Mouse (Mus musculus) kidney, adult 18-20 months (tissue): ENCODE data around the gene Nol4l.

ENCODE experiments used
- DNase-seq: peaks from one replicate; pipeline ENCODE4 v3.0.0; 2021

Nol4l gene

DNA sequence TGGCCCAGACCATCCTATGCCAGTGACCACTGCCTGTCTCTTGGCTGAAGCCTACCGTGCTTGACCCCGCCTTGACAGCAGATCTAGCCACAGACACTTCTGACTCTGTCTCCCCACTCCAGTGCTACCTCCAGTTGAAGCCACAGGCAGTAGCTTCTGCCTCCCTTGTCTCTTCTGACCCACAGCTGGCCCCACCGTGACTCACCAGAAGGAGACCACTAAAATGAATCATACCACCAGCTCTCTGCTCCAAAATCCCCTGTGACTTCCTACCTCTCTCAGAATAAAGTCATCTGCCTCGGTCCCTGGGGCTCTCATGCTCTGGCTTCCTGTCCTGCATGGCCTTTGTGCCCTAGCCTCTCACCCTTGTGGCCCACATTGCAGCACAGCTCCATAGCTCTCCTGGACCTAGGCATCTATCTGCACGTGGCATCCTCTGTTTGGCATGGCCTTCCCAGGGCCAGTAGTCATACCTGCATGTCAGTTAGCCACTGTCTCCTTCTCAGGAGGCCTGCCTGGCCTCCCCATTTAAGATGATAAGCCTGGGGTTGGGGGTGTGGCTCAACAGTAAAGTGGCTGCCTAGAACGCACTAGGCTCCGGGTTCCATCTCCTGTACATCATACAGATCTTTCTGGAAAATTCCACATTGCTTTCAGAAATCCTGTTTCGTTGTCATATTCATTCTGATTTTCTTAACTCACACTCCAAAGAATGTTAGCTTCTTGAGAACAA is 13.3 kb upstream of the Nol4l start:
- DNase-seq: no peak

DNA sequence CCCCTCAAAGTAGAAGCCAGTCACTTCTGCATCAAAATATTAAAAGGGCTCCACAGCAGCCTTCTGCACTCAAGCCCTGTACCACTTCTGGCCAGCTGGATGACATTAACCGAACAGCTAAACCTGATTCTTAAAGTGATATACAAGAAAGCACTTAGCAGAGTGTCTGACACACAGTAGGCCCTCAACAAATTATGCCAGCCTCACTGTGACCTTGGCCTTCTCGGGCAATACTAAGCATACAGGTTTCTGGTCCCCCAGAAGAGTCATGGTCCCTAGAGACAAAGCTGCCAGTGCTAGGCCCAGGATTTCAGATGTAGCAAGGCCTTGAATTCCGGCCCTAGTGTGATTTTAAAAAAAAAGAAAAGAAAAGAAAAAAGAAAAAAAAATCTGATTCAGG is 9.1 kb upstream of the Nol4l start:
- no peak for DNase-seq

DNA sequence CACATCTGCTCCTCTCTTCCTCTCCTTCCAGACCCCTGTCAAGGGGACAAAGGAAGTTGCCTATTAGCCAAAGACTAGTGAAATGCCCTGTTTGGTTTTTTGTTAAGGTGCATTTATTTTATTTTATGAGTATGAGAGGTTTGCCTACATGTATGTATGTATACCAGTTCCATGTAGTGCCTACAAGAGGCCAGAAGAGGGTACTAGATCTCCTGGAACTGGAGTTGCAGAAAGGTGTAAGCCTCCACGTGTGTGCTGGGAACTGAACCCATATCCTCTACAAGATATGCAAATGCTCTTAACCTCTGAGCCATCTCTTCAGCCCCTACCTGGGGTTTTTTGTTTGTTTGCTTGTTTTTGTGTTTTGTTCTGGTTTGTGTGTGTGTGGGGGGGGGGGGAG is 4.2 kb upstream of the Nol4l start:
- DNase-seq: no peak

DNA sequence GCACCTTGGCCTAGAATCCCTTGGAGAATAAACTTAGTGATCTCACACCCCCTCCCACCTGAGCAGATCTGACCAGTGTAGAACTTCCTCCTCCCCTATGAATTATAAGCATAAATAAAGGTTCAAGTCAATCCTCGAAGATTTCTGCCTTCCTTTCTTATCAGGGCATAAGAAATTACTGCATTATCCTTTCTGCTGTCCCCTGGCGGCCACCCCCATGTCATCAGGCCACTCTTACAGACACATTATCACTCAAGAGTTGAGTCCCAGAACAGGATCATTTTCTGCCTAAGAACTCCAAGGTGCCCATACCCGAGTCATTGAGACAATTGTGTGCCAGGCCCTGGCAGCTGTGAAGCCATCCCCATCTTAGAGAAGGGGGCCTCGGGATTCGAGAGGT is 1.2 kb upstream of the Nol4l start:
- DNase-seq: no peak

DNA sequence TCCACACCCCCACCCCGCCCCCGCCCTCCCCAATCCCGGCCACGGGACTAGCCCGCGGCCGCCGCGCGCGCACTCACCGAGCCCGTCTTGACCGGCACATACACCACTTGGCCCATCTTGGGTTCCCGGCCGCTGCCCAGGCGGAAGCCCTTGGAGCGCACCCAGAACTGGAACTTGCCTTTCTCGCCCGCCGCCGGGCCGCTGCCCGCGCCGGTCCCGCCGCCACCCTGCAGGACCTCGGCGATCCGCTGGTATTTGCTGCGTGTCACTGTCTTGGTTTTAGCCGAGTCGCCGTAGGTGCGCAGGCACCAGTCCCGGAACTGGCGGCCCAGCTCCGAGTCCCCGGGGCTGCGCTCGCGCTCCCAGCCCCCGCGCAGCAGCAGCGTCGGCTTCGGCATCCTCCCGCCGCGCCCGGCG is 398 bp downstream of the Nol4l start:
- peak; percentile 73 for DNase-seq

DNA sequence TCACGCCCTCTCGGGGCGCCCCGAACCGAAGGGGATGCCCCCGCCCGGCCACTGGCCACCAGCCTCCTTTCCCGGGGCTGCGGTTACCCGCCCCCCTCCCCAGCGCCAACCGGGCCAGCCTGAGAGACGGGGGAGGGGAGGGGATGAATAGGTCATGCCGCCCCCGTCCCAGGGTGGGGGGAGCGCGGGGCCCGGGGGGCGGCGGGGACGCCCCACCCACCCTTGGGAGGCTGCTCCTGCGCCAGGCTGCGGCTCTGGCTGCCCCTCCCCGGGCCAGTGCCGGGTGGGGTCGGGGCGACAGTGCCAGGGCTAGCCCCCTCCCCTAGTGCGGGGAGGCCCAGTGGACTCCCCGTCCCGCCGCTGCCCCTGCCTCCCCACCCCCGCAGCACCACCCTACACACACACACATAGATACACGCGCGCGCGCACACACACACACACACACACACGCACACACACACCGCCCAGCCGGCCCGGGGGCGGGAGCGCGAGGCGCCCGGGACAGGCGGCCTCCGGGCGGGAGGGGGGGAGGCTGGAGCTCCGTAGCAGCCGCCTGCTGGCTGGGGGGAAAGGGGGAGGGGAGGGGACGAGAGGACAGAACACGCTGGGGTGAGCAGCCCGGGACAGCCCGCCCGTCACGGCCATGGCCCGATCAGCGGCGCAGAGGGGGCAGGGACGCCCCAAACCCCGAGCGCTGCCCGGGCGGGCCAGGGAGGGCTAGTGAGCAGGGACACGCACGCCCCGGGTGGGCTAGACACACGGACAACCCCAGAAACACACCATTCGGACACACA is 1.0 kb downstream of the Nol4l start:
- DNase-seq: no peak

DNA sequence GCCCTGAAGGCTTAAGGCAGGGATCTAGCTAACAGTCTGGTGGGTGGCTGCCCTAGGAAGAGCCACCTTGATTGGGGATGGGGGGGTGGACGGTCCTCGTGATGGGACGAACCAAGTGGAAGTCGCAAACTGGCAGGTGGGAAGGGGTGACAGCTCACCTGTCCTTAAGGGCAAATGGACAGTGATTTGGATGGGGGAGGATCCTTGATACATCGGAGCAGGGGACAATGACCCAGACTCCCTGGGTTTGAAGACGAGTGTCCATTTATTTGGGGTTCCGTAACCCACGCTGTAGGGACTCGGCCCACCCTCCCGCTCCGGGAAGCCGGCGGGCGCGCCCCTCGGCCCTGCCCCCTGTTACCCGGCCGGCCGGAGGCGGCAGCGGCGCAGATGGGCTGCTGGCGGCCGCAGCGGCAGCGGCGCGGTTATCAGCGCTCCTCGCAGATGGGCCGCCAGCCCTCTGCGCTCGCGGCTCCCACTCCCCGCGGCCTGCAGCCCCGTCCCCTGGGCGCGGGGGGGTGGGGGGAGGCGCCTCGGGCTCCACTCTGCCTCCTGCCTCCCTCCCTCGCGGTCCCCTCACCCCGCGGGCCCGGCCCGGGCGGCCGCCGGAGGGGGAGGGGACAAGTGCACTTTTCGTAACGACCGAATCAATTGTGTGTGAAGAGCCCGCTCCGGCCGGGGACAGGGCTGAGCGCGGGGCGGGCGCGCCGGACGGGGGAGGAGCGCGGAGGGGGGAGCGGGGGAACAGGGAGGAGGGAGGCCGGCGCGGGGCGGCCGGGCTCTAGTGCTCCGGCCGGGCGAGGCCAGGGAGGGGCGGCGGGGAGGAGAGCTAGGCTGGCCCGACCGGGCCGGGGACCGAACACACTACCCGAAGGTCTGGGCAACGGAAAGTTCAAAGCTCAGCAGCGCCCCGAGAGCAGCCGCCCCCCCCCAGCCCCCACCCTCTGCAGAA is 1.9 kb downstream of the Nol4l start:
- DNase-seq: peak; percentile 53

DNA sequence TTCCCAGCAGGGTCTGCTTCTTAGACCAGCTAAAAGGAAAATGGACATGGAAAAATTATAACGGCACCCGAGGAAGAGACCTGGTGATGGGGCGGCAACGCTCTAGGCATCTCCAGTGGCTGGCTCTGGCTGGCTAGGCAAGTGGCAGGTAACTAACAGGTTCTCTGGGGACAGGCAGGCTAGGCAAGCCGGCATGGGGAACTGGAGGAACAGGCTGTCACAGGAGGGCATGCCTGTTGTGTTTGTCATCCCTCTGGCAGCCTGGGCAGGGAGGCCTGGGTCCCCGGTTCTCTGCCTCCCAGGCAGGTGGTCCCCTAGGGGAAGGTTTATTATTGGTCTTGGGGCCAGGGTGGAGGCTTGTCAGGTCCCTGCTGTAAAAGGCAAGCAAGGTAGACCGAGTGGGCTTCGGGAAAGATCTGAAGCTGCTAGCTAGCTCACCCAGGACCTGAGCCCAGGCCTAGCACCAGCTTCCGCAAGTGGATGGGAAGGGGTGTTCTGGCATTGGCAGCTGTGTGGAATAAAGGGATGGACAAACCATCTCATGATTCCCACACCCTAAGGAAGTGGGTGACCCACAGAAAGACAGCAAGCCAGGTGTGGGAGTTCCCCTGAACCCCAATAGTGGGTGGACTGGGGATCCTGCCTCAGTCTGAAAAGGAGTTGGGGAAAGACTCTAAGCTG is 2.8 kb downstream of the Nol4l start:
- DNase-seq: no peak

DNA sequence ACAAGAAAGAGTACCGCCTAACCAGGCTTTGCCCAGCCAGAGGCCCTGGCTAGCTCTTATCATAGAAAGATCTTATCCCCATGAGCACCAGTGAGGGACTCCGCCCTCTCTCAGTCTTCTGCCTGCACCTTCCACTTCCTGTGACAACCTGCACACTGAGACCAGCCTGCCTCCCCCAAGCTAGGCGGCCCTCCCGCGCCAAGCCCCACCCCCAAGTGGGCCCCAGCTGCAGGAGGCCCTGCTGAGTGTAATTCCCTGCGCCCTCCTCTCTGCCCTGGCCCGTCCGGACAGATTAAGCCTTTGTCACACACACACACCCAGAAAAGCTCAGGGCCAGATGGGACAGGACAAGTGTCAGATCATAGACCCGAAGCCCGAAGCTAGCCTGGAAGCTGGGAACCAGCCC is 3.9 kb downstream of the Nol4l start:
- DNase-seq: no peak

DNA sequence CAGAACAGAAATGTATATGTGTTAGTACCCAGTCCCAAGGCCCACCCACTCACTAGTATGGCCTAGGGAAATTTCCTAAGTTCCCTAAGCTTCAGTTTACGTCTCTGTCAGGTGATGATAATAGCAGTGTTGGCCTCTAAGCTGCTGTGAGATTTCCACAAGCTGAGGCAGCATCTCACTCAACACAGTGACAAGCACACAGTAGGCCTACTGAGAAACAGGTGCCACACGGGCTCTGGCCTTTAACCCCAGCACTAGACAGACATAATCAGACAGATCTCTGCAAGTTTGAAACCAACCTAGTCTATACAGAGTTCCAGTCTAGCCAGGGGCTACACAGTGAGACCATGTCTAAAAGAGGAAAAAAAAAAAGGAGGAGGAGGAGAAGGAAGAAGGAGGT is 5.0 kb downstream of the Nol4l start:
- DNase-seq: no peak

DNA sequence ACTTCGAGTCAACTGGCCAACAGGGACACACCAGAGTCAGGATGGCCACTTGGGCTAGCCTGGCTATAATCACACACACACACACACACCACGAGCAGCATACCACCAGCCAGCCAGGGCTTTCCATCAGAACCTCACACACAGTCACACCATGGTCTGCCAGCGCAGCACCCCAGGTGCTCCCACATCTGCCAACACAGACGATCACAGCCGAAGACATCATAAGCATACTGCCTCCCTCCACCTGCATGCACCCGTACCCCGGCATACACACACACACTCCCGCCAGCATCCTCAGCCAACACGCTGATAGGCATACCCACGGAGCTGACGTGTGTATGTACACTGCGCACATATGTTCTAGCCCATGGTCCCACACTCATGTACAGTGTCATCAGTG is 6.1 kb downstream of the Nol4l start:
- no peak for DNase-seq

DNA sequence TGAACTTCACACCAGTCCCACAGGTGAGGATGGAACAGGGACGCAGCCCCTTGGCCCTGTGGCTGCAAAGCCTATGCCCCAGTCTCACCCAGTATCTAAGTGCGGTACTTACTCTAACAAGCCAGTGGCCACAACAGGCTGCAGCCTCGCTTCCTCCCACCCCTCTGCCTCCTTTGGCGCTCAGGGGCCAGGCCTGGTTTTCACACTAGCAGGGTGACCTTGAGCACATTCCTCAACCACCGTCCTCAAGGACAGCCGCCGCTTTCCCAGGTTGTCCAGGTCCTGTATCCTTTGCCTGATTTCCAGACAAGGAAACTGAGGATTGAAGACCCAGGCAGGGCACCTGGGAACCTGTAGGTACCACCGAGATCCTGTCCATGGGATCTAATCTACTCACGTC is 6.6 kb downstream of the Nol4l start:
- no peak for DNase-seq

DNA sequence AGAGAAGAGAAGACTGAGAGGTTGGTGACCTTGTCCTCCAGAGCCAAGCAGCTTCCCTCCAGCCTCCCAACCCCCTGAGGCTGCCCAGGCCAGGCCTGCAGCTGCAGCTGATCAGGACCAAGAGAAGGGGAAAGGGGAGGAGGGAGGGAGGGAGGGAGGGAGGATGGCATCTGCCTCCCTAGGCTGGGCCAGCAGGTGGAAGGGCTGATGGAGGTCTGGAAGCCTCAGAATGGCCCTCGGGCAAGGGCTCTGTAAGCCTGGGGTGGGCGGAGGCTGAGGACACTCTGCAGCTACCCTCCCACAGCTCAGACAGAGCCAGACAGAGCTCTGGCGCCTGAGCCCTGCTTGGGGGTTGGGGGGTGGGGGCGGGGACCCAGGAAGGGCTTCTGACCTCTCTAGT is 7.5 kb downstream of the Nol4l start:
- DNase-seq: no peak

DNA sequence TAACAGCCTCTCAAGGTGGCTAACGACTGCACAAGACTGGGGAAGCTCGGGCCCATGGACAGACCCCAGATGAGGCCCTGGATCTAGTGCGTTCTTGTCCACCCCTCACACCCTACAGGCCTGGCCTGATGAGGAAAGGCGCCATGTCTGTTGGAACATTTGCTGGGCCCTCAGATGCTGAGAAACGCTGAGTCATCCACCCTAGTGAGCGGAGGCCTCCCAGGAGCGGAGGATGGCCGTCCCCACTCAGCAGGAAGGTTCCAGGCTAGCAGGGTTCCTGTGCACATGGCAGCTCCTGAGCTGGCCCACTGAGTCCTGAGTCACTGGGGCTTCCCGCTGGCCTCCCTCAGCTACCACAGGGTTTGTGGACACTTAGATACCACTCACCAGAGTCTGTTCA is 9.7 kb downstream of the Nol4l start:
- DNase-seq: no peak

DNA sequence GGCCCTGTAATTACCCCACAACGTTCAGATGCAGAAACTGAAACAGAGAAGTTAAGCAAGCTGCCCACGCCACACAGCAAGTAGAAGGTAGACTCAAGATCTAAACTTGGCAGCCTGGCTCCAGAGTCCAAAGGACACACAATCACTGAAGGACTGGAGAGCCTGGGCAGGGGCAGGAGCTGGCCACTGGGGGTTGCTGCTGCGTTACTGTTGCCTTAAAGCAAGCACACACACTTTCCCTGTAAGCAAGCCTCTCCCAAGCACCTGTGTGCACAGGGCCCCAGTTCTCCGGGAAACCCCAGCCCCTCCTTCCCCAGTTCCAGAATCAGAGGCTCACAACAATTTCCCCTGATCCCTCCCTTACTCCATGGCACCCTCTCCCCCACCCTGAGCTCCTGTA is 12.8 kb downstream of the Nol4l start:
- DNase-seq: no peak

DNA sequence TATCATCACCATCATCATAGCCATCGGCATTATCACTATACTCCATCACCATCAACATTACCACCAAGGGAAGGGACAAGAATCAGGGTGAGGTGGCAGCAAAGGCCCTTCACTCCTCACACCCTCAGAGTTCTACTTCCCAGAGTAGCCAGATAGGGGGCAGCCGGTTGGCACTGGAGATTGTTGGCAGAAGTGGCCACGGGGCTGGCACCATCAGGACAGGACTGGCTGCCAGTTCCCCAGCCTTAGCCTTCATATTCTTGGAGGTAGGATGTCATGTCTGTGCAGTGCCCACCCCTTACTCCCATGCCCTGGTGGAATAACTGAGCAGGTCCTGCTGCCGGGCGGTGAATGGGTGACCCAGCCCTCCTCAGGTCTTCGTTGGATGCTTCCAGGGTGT is 14.2 kb downstream of the Nol4l start:
- DNase-seq: no peak

DNA sequence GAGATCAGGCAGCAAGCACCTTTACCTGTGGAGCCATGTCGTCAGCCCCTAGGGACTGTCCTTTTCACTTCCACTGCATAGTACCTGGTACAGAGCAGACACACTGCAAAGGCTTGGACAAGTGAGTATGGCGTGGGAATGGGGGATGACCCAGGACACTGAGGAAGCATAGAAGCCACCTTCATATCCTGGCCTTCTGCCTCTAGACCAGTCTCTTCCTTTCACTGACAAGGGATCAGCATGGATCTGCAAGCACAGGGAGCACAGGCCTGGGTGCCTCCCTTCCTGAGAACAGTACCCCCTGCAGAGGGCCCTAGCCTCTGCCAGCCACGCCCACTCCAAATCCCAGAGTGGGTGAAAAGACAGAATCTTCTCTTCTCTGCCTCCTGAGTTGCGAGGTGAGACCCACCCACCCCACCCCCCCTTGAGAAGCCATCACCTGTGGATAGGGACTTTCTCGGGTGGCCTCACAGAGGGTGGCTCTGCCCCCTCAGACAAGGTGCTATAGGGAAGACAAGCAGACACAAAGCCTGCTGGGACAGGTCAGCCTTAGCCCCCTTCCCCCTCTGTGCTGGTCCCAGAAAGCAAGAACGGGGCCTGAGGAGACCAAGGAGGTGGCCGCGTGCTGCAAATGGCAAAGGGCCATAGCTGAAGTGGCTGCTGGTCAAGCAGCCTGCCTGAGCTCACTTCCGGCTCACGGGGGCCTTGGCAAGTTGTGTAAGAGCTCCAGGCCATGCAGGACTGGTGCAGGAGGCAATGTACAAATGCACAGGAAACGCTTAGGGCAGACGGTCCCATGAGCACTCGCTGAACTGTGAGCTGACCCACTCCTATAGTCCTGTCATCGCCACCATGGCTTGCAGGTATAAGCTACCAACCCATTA is 15.0 kb downstream of the Nol4l start:
- no peak for DNase-seq

DNA sequence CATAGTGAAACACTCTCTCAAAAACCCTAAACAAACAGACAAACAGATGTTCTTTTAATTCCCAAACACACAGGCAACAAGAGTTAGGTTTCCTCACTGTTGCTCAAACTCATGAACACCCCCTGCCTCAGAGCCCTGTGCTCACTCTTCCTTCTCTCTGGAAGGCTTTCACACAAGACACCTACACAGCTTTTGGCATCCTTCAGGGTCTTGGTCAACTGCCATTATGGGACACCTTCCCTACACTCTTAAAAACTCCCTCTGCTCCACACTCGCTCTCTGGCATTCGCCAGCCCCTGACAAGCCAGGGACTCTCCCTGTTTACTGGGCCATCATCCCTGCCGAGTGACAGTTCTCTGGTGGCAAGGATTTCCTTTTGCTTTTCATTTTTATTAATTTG is 15.8 kb downstream of the Nol4l start:
- no peak for DNase-seq

DNA sequence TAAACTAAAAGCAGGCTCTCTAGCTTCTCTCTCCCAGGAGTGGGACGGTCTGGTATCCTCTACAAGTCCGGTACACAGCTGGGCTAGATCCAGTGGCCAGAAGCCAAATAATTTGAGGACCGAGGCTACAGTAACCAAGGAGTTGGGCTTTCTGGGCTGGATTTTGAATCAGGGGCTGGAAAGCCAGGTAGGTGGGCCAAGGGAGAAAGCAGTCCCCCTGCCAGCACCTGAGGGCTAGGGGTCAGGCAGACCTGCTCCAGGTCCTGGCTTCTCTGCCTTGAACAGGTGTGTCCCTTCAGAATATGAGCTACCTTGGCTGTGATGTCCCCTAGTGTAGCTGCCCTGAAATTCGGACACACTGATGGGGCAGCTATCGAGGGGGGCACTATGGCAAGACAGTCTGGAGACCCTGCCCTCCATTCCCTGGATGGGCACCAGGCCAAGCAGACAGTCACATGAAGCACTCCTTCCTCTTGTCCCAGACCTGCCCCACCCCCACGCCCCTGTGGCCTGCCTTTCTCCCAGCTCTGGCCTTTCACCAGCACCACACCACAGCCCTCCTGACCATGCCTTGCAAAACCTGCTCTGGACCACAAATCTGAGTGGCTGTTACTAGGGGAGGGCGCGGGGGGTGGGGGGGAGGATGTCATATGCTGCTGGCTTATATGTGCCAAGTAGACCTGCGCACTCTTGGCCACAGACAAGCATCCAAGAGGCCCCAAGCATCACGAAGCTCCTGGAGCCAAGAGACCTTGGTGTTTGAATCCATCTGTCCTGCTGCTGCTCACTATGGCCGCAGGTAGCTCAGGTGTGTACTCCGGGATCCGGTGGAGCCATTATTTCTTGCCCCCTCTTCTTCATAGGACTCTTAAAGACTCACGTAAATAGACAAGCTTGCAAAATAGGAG is 17.1 kb downstream of the Nol4l start:
- DNase-seq: no peak

DNA sequence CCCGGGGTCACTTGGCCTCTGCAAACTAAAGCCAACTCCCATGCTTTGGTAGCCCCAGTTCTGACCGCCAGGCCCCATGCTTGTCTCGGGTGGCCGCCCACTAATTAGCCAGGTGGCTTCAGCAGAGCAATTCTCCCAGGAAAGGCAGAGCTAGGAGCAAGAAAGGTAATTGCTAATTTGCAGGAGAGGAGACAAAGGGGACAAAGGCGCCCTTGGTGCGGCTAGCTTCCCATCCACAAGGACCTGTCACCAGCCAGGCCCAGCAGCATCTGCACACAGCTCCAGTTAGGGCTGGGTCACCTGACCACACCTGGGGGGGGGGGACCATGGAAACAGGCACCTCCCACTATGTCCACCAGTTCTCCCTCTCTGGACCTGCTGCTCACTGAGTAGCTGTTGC is 18.2 kb downstream of the Nol4l start:
- no peak for DNase-seq

DNA sequence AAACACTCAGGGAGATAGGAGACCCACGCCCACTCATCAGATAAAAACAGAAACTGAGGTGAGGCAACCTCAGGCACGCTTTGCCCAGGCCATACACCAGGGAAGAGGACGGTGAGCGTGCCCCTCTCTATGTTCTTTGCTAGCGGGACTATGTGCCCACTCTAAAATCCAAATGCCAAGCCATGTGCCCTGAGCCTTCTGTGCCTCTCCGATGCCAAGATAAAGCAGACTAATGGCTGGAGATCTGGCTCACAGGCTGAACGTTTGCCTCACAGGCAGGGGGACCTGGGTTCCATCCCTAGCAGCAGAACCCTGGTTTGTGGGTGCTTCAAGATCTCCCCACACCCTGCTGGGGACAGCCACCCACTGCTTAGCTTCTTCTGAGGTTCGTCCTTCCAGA is 19.6 kb downstream of the Nol4l start:
- DNase-seq: no peak
